Mouse (Mus musculus): ENCODE measurements around the gene Nfkbiz. TPM values are rescaled to one million over a fixed set of nuclear protein-coding genes. Genes with fewer than 3 reads are reported as not detected.

Gene Nfkbiz
- total and polyA plus RNA-seq, 3 experiments = 1.3 to 2.4 TPM; not detected in 1

- TF ChIP-seq POLR2A (IDR thresholded peaks at IDR 0.05; ENCODE audit: control insufficient read depth in 1 of 2, insufficient read depth in 1 of 2, low read depth in 1 of 2, low read length in 2 of 2, poor library complexity in 1 of 2) (peak; percentile 70 to 83; a peak in 3 of 4 replicates), HCFC1 (IDR thresholded peaks at IDR 0.05; ENCODE audit: low read depth, low read length) (peak; percentile 32; the same call in 1 of the 2 replicates), SIN3A (IDR thresholded peaks at IDR 0.05; ENCODE audit: low read length) (peak; percentile 47), ELF1 (IDR thresholded peaks at IDR 0.05; ENCODE audit: low read depth, low read length) (peak; percentile 40; the same call in 1 of the 2 replicates), NRF1 (IDR thresholded peaks at IDR 0.05; ENCODE audit: insufficient read depth, low read depth, low read length, poor library complexity, severe bottlenecking) (0 out of 2 replicates have a peak, but pooled peaks have one; percentile 10), TBP (IDR thresholded peaks at IDR 0.05; ENCODE audit: low read depth, low read length) (peak; percentile 76)
Measured at GRCm38 (mm10) chr16:55821997-55822740, 16.5 kb downstream of the Nfkbiz start (continued).

GRCm38 (mm10) chr16:55821571-55821981 lies 17.1 kb downstream of the Nfkbiz start:
- no peak for TF ChIP-seq ZNF384 (IDR thresholded peaks at IDR 0.05; ENCODE audit: low read depth, low read length)
- no peak for TF ChIP-seq ZKSCAN1 (IDR thresholded peaks at IDR 0.05; ENCODE audit: low read depth, low read length)
- TF ChIP-seq SMC3 (IDR thresholded peaks at IDR 0.05; ENCODE audit: low read depth, low read length) = no peak
- TF ChIP-seq MYB (IDR thresholded peaks at IDR 0.05; ENCODE audit: low read depth, low read length) = no peak
- no peak for TF ChIP-seq POLR2A (IDR thresholded peaks at IDR 0.05; ENCODE audit: control insufficient read depth in 1 of 2, insufficient read depth in 1 of 2, low read depth in 1 of 2, low read length in 2 of 2, poor library complexity in 1 of 2)
- TF ChIP-seq MXI1 (IDR thresholded peaks at IDR 0.05; ENCODE audit: low read depth, low read length) = no peak; the same call in 1 of the 2 replicates
- no peak for TF ChIP-seq CHD1 (IDR thresholded peaks at IDR 0.05; ENCODE audit: low read depth, low read length)
- TF ChIP-seq TCF12 (IDR thresholded peaks at IDR 0.05; ENCODE audit: low read depth, low read length) = no peak
- Histone ChIP-seq H3K4me1 (ENCODE audit: control insufficient read depth in 1 of 2, insufficient read depth in 2 of 2, low read length in 2 of 2) (peaks cover 2 to 11% of the 10 kb centered on the region in 2 experiments), H3K9ac (ENCODE audit: control insufficient read depth, low read depth, low read length, poor library complexity, severe bottlenecking) (peak overlapping the region; percentile 91), H3K27me3 (ENCODE audit: control insufficient read depth in 1 of 2, insufficient read depth in 2 of 2, low read length in 2 of 2) (no peaks in the 10 kb centered on the region), H3K9me3 (replicated peaks; ENCODE audit: insufficient read depth, low read length) (no peaks in the 10 kb centered on the region), H3K4me3 (ENCODE audit: control insufficient read depth in 1 of 2, insufficient read depth in 1 of 2, low read depth in 2 of 2, low read length in 2 of 2) (peak overlapping the region; percentile 99), H3K79me2 (ENCODE audit: control insufficient read depth, insufficient read depth, low read length, poor library complexity) (peaks cover 9% of the 10 kb centered on the region), H3K27ac (ENCODE audit: control insufficient read depth, low read depth, low read length) (0 out of 2 replicates have a peak overlapping the region, but pooled peaks have one; percentile 22), H3K36me3 (ENCODE audit: control insufficient read depth in 1 of 2, insufficient read depth in 2 of 2, low read length in 2 of 2) (peaks cover 0 to 12% of the 10 kb centered on the region in 2 experiments; a peak in 3 of 4 replicates)
- no peak for DNase-seq (ENCODE audit: low read depth, low spot score)

- peak; percentile 37 for DNase-seq (ENCODE audit: low read depth, low spot score)
- Histone ChIP-seq H3K27ac (ENCODE audit: control insufficient read depth, low read depth, low read length) (no peak overlapping the region), H3K36me3 (ENCODE audit: control insufficient read depth in 1 of 2, insufficient read depth in 2 of 2, low read length in 2 of 2) (peaks cover 2 to 12% of the 10 kb centered on the region in 2 experiments; a peak in 3 of 4 replicates), H3K79me2 (ENCODE audit: control insufficient read depth, insufficient read depth, low read length, poor library complexity) (peaks cover 9% of the 10 kb centered on the region), H3K9ac (ENCODE audit: control insufficient read depth, low read depth, low read length, poor library complexity, severe bottlenecking) (peak overlapping the region; percentile 91), H3K27me3 (ENCODE audit: control insufficient read depth in 1 of 2, insufficient read depth in 2 of 2, low read length in 2 of 2) (no peaks in the 10 kb centered on the region), H3K4me1 (ENCODE audit: control insufficient read depth in 1 of 2, insufficient read depth in 2 of 2, low read length in 2 of 2) (peaks cover 2 to 11% of the 10 kb centered on the region in 2 experiments), H3K9me3 (replicated peaks; ENCODE audit: insufficient read depth, low read length) (no peaks in the 10 kb centered on the region), H3K4me3 (ENCODE audit: control insufficient read depth in 1 of 2, insufficient read depth in 1 of 2, low read depth in 2 of 2, low read length in 2 of 2) (peak overlapping the region; percentile 99)
- TF ChIP-seq GABPA (IDR thresholded peaks at IDR 0.05; ENCODE audit: low read depth, low read length) = no peak
- TF ChIP-seq ETS1 (IDR thresholded peaks at IDR 0.05; ENCODE audit: low read depth, low read length) = 0 out of 2 replicates have a peak, but pooled peaks have one; percentile 15
Measured at GRCm38 (mm10) chr16:55820916-55821570, 17.7 kb downstream of the Nfkbiz start.
